Mouse (Mus musculus): ENCODE measurements around the gene Surf6. TPM values are rescaled to one million over a fixed set of nuclear protein-coding genes. Genes with fewer than 3 reads are reported as not detected.

The Surf6 gene
- total and polyA plus RNA-seq, 3 experiments = 5.2 to 26.6 (median 23.9) TPM

Other genes starting within 250 kb of the Surf6 start
- not detected for gene Lcn4, start 231.6 kb downstream of the Surf6 start, total RNA-seq (2021)
- not detected in 2 replicates for gene Lcn4, start 231.6 kb downstream of the Surf6 start, polyA plus RNA-seq (2012; rRNA removed)
- not detected for gene Abo, start 37.9 kb downstream of the Surf6 start, total RNA-seq (2021)
- not detected in 2 replicates for gene Abo, start 37.9 kb downstream of the Surf6 start, polyA plus RNA-seq (2012; rRNA removed)
- gene Med22, start 7.8 kb upstream of the Surf6 start, total RNA-seq (2021) = 10 to 100 TPM; 48.3 to 56.8 TPM
- 45.0 and 45.5 TPM in 2 replicates for gene Med22, start 7.8 kb upstream of the Surf6 start, polyA plus RNA-seq (2012; rRNA removed)
- 100 to 1,000 TPM; 543 to 545 TPM for gene Rpl7a, start 7.9 kb upstream of the Surf6 start, total RNA-seq (2021)
- 233 and 258 TPM in 2 replicates for gene Rpl7a, start 7.9 kb upstream of the Surf6 start, polyA plus RNA-seq (2012; rRNA removed)
- gene Surf2, start 13.5 kb upstream of the Surf6 start, total RNA-seq (2021) = 10 to 100 TPM; 38.4 to 47.9 TPM
- 22.5 and 28.5 TPM in 2 replicates for gene Surf2, start 13.5 kb upstream of the Surf6 start, polyA plus RNA-seq (2012; rRNA removed)
- gene Surf1, start 13.7 kb upstream of the Surf6 start, total RNA-seq (2021) = 100 to 1,000 TPM; 108 to 115 TPM
- gene Surf1, start 13.7 kb upstream of the Surf6 start, polyA plus RNA-seq (2012; rRNA removed) = 67.9 and 77.7 TPM in 2 replicates
- 100 to 1,000 TPM; 162 to 168 TPM for gene Surf4, start 31.0 kb upstream of the Surf6 start, total RNA-seq (2021)
- 424 and 468 TPM in 2 replicates for gene Surf4, start 31.0 kb upstream of the Surf6 start, polyA plus RNA-seq (2012; rRNA removed)
- gene Stkld1, start 31.2 kb upstream of the Surf6 start, total RNA-seq (2021) = under 1 TPM; 0.17 to 0.29 TPM
- gene Stkld1, start 31.2 kb upstream of the Surf6 start, polyA plus RNA-seq (2012; rRNA removed) = 0.06 and 0.48 TPM in 2 replicates
- gene Rexo4, start 61.5 kb upstream of the Surf6 start, total RNA-seq (2021) = 10 to 100 TPM; 23.6 to 41.4 TPM
- 7.1 and 10.1 TPM in 2 replicates for gene Rexo4, start 61.5 kb upstream of the Surf6 start, polyA plus RNA-seq (2012; rRNA removed)
- not detected for gene Adamts13, start 70.5 kb upstream of the Surf6 start, total RNA-seq (2021)
- 0.04 TPM in 1 of 2 replicates, not detected in the other for gene Adamts13, start 70.5 kb upstream of the Surf6 start, polyA plus RNA-seq (2012; rRNA removed)
- 10 to 100 TPM; 40.2 to 52.4 TPM for gene Cacfd1, start 107.0 kb upstream of the Surf6 start, total RNA-seq (2021)
- 80.1 and 109 TPM in 2 replicates for gene Cacfd1, start 107.0 kb upstream of the Surf6 start, polyA plus RNA-seq (2012; rRNA removed)
- under 1 TPM; 0.76 to 0.78 TPM for gene Slc2a6, start 125.1 kb upstream of the Surf6 start, total RNA-seq (2021)
- gene Slc2a6, start 125.1 kb upstream of the Surf6 start, polyA plus RNA-seq (2012; rRNA removed) = 1.7 and 2.5 TPM in 2 replicates
- gene Mymk, start 169.3 kb upstream of the Surf6 start, total RNA-seq (2021) = not detected
- 0.08 TPM in 1 of 2 replicates, not detected in the other for gene Mymk, start 169.3 kb upstream of the Surf6 start, polyA plus RNA-seq (2012; rRNA removed)
- 10 to 100 TPM; 24.8 to 25.4 TPM for gene Adamtsl2, start 176.5 kb upstream of the Surf6 start, total RNA-seq (2021)
- 20.9 and 28.5 TPM in 2 replicates for gene Adamtsl2, start 176.5 kb upstream of the Surf6 start, polyA plus RNA-seq (2012; rRNA removed)
- 1 to 10 TPM; 2.1 to 2.9 TPM for gene Fam163b, start 239.6 kb upstream of the Surf6 start, total RNA-seq (2021)
- 1.4 and 1.5 TPM in 2 replicates for gene Fam163b, start 239.6 kb upstream of the Surf6 start, polyA plus RNA-seq (2012; rRNA removed)

Measured in adrenal gland, adult 2 months (tissue).